Mouse (Mus musculus) neural tube, embryonic 12.5 days (tissue): ENCODE data around the gene Defa33. TPM values are rescaled to one million over a fixed set of nuclear protein-coding genes. Genes with fewer than 3 reads are reported as not detected.
"Not testable (repeated sequence)": the region's sequence is repeated elsewhere in the genome, so short reads cannot be mapped to it uniquely, and the experiment has no call there.

Experiments used
- ATAC-seq: fragments of 200-750 bp; cut with Nextera tagmentation; 2 replicates; pipeline ENCODE4 v1.8.0; 2017; ENCODE audit warnings: low read depth, mild to moderate bottlenecking, moderate TSS enrichment, moderate library complexity; ENCODE audit not compliant: low FRiP score
- H3K27ac ChIP-seq: fragments of 300-500 bp; sonication (generic); 2 replicates; pipeline ENCODE4 v1.5.1; 2016
- H3K27me3 ChIP-seq: fragments of 300-500 bp; sonication (generic); replicated peaks from 2 replicates; pipeline ENCODE4 v1.6.1; 2016; ENCODE audit warnings: mild to moderate bottlenecking
- H3K36me3 ChIP-seq: fragments of 300-500 bp; sonication (generic); 2 replicates; pipeline ENCODE4 v1.6.1; 2016; ENCODE audit warnings: mild to moderate bottlenecking
- H3K4me1 ChIP-seq: fragments of 300-500 bp; sonication (generic); 2 replicates; pipeline ENCODE4 v1.6.1; 2016
- H3K4me2 ChIP-seq: fragments of 300-500 bp; sonication (generic); replicated peaks from 2 replicates; pipeline ENCODE4 v1.6.1; 2016; ENCODE audit warnings: mild to moderate bottlenecking
- H3K4me3 ChIP-seq: fragments of 300-500 bp; sonication (generic); 2 replicates; pipeline ENCODE4 v1.5.1; 2016
- H3K9ac ChIP-seq: fragments of 300-500 bp; sonication (generic); 2 replicates; pipeline ENCODE4 v1.6.1; 2016; ENCODE audit warnings: mild to moderate bottlenecking
- H3K9me3 ChIP-seq: fragments of 300-500 bp; sonication (generic); 2 replicates; pipeline ENCODE4 v1.6.1; 2016; ENCODE audit warnings: mild to moderate bottlenecking
- WGBS: fragments of 180-500 bp; shearing (Covaris S2); methylation state at CpG from one replicate; pipeline ENCODE4 v1.1.7; 2016; 5-methylcytosine and 5-hydroxymethylcytosine counted together
- polyA plus RNA-seq: library from polyadenylated mRNA; unstranded; fragments of >200 nt; fragmentation: Nextera tagmentation; extraction: Ambion mirVana; gene quantifications from 2 replicates; pipeline ENCODE4 v1.2.1, GENCODE M21; 2016

The Defa33 gene
- not detected in 2 replicates for polyA plus RNA-seq

DNA sequence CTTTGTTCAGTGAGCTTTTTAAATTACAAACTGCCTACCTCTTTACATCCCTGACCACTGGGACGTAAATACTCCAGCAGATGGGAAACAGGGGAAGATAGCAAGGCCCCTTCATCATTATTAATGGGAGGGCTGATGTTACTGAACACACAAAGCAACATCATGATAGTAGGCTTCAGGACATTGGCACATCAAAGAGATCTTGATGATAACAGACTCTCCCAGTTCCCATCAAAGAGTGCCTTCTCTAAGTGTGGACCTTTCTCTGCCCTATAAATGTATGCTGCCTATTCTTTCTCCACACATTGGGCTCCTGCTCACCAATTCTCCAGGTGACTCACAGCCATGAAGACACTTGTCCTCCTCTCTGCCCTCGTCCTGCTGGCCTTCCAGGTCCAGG, at the start of gene Defa33:
Gene Defa33, plus strand, starts transcription at position 301 of the 400 bp plus-strand sequence.
- H3K9me3 ChIP-seq, H3K4me1 ChIP-seq, ATAC-seq, H3K9ac ChIP-seq, H3K36me3 ChIP-seq, H3K27me3 ChIP-seq, H3K4me2 ChIP-seq, H3K4me3 ChIP-seq, H3K27ac ChIP-seq: not testable (repeated sequence)
- no CpG with 5 or more reads among the region's 2 CpGs for whole genome bisulfite sequencing

DNA sequence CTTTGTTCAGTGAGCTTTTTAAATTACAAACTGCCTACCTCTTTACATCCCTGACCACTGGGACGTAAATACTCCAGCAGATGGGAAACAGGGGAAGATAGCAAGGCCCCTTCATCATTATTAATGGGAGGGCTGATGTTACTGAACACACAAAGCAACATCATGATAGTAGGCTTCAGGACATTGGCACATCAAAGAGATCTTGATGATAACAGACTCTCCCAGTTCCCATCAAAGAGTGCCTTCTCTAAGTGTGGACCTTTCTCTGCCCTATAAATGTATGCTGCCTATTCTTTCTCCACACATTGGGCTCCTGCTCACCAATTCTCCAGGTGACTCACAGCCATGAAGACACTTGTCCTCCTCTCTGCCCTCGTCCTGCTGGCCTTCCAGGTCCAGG, 13.4 kb upstream of the Defa33 start, which contains the start of gene Defa2:
Gene Defa2, plus strand, starts transcription at position 301 of the 400 bp plus-strand sequence.
- H3K4me1 ChIP-seq = not testable (repeated sequence)

DNA sequence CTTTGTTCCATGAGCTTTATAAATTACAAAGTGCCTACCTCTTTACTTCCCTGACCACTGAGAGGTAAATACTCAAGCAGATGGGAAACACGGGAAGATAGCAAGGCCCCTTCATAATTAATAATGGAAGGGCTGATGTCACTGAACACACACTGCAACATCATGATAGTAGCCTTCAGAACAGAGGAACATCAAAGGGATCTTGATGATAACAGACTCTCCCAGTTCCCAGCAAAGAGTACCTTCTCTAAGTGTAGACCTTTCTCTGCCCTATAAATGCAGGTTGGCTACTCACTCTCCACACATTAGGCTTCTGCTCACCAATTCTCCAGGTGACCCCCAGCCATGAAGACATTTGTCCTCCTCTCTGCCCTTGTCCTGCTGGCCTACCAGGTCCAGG, 35.5 kb downstream of the Defa33 start, which contains the start of gene Defa36:
Gene Defa36, plus strand, starts transcription at position 301 of the 400 bp plus-strand sequence.
- ATAC-seq = not testable (repeated sequence)

More for the DNA sequence above, 13.4 kb upstream of the Defa33 start, which contains the start of gene Defa2:
- not testable (repeated sequence) for H3K9ac ChIP-seq, H3K36me3 ChIP-seq, H3K27ac ChIP-seq, H3K9me3 ChIP-seq, H3K27me3 ChIP-seq, H3K4me3 ChIP-seq, ATAC-seq, H3K4me2 ChIP-seq
- 40% methylated on average over 1 of the region's 2 CpGs for WGBS

More for the DNA sequence above, 35.5 kb downstream of the Defa33 start, which contains the start of gene Defa36:
- WGBS = no CpG with 5 or more reads among the region's 1 CpGs
- H3K4me3 ChIP-seq, H3K27me3 ChIP-seq, H3K9me3 ChIP-seq, H3K36me3 ChIP-seq, H3K9ac ChIP-seq, H3K4me2 ChIP-seq, H3K4me1 ChIP-seq, H3K27ac ChIP-seq: not testable (repeated sequence)

Other genes with a start within 250 kb of the Defa33 start
- gene Defa22, start 229.5 kb upstream of the Defa33 start, polyA plus RNA-seq = not detected in 2 replicates
- gene Defa31, start 200.2 kb upstream of the Defa33 start, polyA plus RNA-seq = not detected in 2 replicates
- not detected in 2 replicates for gene Gm15293, start 190.2 kb upstream of the Defa33 start, polyA plus RNA-seq
- not detected in 2 replicates for gene Gm15292, start 142.1 kb upstream of the Defa33 start, polyA plus RNA-seq
- not detected in 2 replicates for gene Defa27, start 76.3 kb upstream of the Defa33 start, polyA plus RNA-seq
- gene Defa29, start 64.8 kb upstream of the Defa33 start, polyA plus RNA-seq = not detected in 2 replicates
- gene Defa2, start 13.3 kb upstream of the Defa33 start, polyA plus RNA-seq = not detected in 2 replicates
- not detected in 2 replicates for gene Defa36, start 35.6 kb downstream of the Defa33 start, polyA plus RNA-seq
- gene Gm7849, start 64.7 kb downstream of the Defa33 start, polyA plus RNA-seq = not detected in 2 replicates
- not detected in 2 replicates for gene Defa20, start 117.4 kb downstream of the Defa33 start, polyA plus RNA-seq
- not detected in 2 replicates for gene Defa32, start 137.2 kb downstream of the Defa33 start, polyA plus RNA-seq
- not detected in 2 replicates for gene Defa37, start 173.6 kb downstream of the Defa33 start, polyA plus RNA-seq
- not detected in 2 replicates for gene Defa28, start 191.2 kb downstream of the Defa33 start, polyA plus RNA-seq
- gene Gm7861, start 202.7 kb downstream of the Defa33 start, polyA plus RNA-seq = not detected in 2 replicates
- not detected in 2 replicates for gene Defa26, start 226.4 kb downstream of the Defa33 start, polyA plus RNA-seq